Mouse (Mus musculus) forebrain, embryonic 15.5 days (tissue): ENCODE measurements around the gene Setd5. TPM values are rescaled to one million over a fixed set of nuclear protein-coding genes. Genes with fewer than 3 reads are reported as not detected.

ENCODE experiments used
- ATAC-seq: fragments of 200-750 bp; cut with Nextera tagmentation; replicated peaks from 2 replicates; pipeline ENCODE4 v1.8.0; 2017; ENCODE audit warnings: mild to moderate bottlenecking, moderate TSS enrichment, moderate library complexity
- H3K27ac ChIP-seq: fragments of 300-500 bp; sonication (generic); replicated peaks from 2 replicates; pipeline ENCODE4 v1.5.1; 2015; ENCODE audit warnings: mild to moderate bottlenecking, inconsistent platforms
- H3K27me3 ChIP-seq: fragments of 300-500 bp; sonication (generic); 2 replicates; pipeline ENCODE4 v1.6.1; 2015; ENCODE audit warnings: inconsistent platforms
- H3K36me3 ChIP-seq: fragments of 300-500 bp; sonication (generic); 2 replicates; pipeline ENCODE4 v1.6.1; 2015; ENCODE audit warnings: mild to moderate bottlenecking, inconsistent platforms
- H3K4me1 ChIP-seq: fragments of 300-500 bp; sonication (generic); 2 replicates; pipeline ENCODE4 v1.6.1; 2015; ENCODE audit warnings: inconsistent platforms
- H3K4me2 ChIP-seq: fragments of 300-500 bp; sonication (generic); replicated peaks from 2 replicates; pipeline ENCODE4 v1.6.1; 2015; ENCODE audit warnings: mild to moderate bottlenecking, inconsistent platforms
- H3K4me3 ChIP-seq: fragments of 300-500 bp; sonication (generic); 2 replicates; pipeline ENCODE4 v1.5.1; 2015; ENCODE audit warnings: mild to moderate bottlenecking, inconsistent platforms
- H3K9ac ChIP-seq: fragments of 300-500 bp; sonication (generic); replicated peaks from 2 replicates; pipeline ENCODE4 v1.6.1; 2015; ENCODE audit warnings: mild to moderate bottlenecking, inconsistent platforms
- H3K9me3 ChIP-seq: fragments of 300-500 bp; sonication (generic); 2 replicates; pipeline ENCODE4 v1.6.1; 2016; ENCODE audit warnings: inconsistent platforms
- WGBS: fragments of 180-500 bp; shearing (Covaris S2); methylation state at CpG from one replicate; pipeline ENCODE4 v1.1.7; 2015; ENCODE audit warnings: mixed read lengths; 5-methylcytosine and 5-hydroxymethylcytosine counted together
- polyA plus RNA-seq: library from polyadenylated mRNA; unstranded; fragments of >200 nt; fragmentation: Nextera tagmentation; extraction: Ambion mirVana; gene quantifications from 2 replicates; pipeline ENCODE4 v1.2.1, GENCODE M21; 2015

The Setd5 gene
- polyA plus RNA-seq, 1 experiment from 2014 or later = 53.4 TPM

- ATAC-seq = no peak
- H3K4me3 ChIP-seq = no peak overlapping the region
- no peaks in the 10 kb centered on the region for H3K27me3 ChIP-seq
- H3K36me3 ChIP-seq = peaks cover 89% of the 10 kb centered on the region
- no peak overlapping the region for H3K4me2 ChIP-seq
- WGBS = 89% methylated on average over 10 of the region's 10 CpGs
- H3K9ac ChIP-seq = no peak overlapping the region
- H3K9me3 ChIP-seq = no peaks in the 10 kb centered on the region
- peaks cover 5% of the 10 kb centered on the region for H3K4me1 ChIP-seq
- H3K27ac ChIP-seq = no peak overlapping the region
These were observed 13.8 kb upstream of the Setd5 start for GRCm38 (mm10) chr6:113063363-113063762.

GRCm38 (mm10) chr6:113065186-113065585, 12.0 kb upstream of the Setd5 start:
- ATAC-seq = no peak
- peaks cover 5% of the 10 kb centered on the region for H3K4me1 ChIP-seq

GRCm38 (mm10) chr6:113069154-113069553, 8.0 kb upstream of the Setd5 start:
- ATAC-seq = no peak
- Histone ChIP-seq H3K4me2 (no peak overlapping the region), H3K4me1 (peaks cover 12% of the 10 kb centered on the region), H3K36me3 (peaks cover 55% of the 10 kb centered on the region), H3K9me3 (no peaks in the 10 kb centered on the region), H3K27ac (no peak overlapping the region), H3K4me3 (no peak overlapping the region), H3K27me3 (no peaks in the 10 kb centered on the region), H3K9ac (no peak overlapping the region)
- WGBS = 98% methylated on average over 1 of the region's 1 CpGs

More at GRCm38 (mm10) chr6:113065186-113065585, 12.0 kb upstream of the Setd5 start:
- no peaks in the 10 kb centered on the region for H3K9me3 ChIP-seq
- no peak overlapping the region for H3K9ac ChIP-seq
- 90% methylated on average over 3 of the region's 3 CpGs for WGBS
- no peak overlapping the region for H3K4me2 ChIP-seq
- H3K4me3 ChIP-seq = no peak overlapping the region
- H3K27ac ChIP-seq = no peak overlapping the region
- H3K36me3 ChIP-seq = peaks cover 87% of the 10 kb centered on the region
- no peaks in the 10 kb centered on the region for H3K27me3 ChIP-seq

GRCm38 (mm10) chr6:113075261-113075660, 1.9 kb upstream of the Setd5 start:
- Histone ChIP-seq H3K9ac (peak overlapping the region; percentile 60), H3K9me3 (no peaks in the 10 kb centered on the region), H3K4me3 (peak overlapping the region; percentile 67), H3K4me1 (peaks cover 50% of the 10 kb centered on the region), H3K27ac (peak overlapping the region; percentile 100), H3K27me3 (no peaks in the 10 kb centered on the region), H3K36me3 (peaks cover 4% of the 10 kb centered on the region; the same call in 1 of the 2 replicates), H3K4me2 (peak overlapping the region; percentile 65)
- 8% methylated on average over 3 of the region's 3 CpGs for WGBS
- ATAC-seq = no peak

GRCm38 (mm10) chr6:113076012-113076685, 1.0 kb upstream of the Setd5 start:
- Histone ChIP-seq H3K27me3 (no peaks in the 10 kb centered on the region), H3K9me3 (no peaks in the 10 kb centered on the region), H3K4me1 (peaks cover 52% of the 10 kb centered on the region), H3K36me3 (peaks cover 2% of the 10 kb centered on the region; the same call in 1 of the 2 replicates), H3K4me3 (peak overlapping the region; percentile 67), H3K4me2 (peak overlapping the region; percentile 65), H3K27ac (peak overlapping the region; percentile 100), H3K9ac (peak overlapping the region; percentile 60)
- ATAC-seq = peak; percentile 81
- WGBS = under 1% methylated on average over 48 of the region's 55 CpGs

GRCm38 (mm10) chr6:113077569-113078030, 435 bp downstream of the Setd5 start:
- peaks cover 63% of the 10 kb centered on the region for H3K4me1 ChIP-seq
- H3K4me3 ChIP-seq = peak overlapping the region; percentile 67
- WGBS = under 1% methylated on average over 27 of the region's 28 CpGs
- H3K9ac ChIP-seq = peak overlapping the region; percentile 92
- no peaks in the 10 kb centered on the region for H3K27me3 ChIP-seq
- peak overlapping the region; percentile 100 for H3K27ac ChIP-seq
- no peak for ATAC-seq
- no peaks in the 10 kb centered on the region for H3K36me3 ChIP-seq
- no peaks in the 10 kb centered on the region for H3K9me3 ChIP-seq
- peak overlapping the region; percentile 86 for H3K4me2 ChIP-seq

GRCm38 (mm10) chr6:113078031-113078721, 1.0 kb downstream of the Setd5 start:
- Histone ChIP-seq H3K27ac (peak overlapping the region; percentile 100), H3K36me3 (no peaks in the 10 kb centered on the region), H3K9ac (peak overlapping the region; percentile 92), H3K4me3 (peak overlapping the region; percentile 67), H3K9me3 (no peaks in the 10 kb centered on the region), H3K4me2 (peak overlapping the region; percentile 86), H3K27me3 (no peaks in the 10 kb centered on the region), H3K4me1 (peaks cover 64% of the 10 kb centered on the region)
- ATAC-seq = no peak
- under 1% methylated on average over 18 of the region's 18 CpGs for WGBS

- H3K4me1 ChIP-seq = peaks cover 66% of the 10 kb centered on the region
- ATAC-seq = no peak
- H3K9me3 ChIP-seq = no peaks in the 10 kb centered on the region
- H3K4me2 ChIP-seq = peak overlapping the region; percentile 86
- peak overlapping the region; percentile 67 for H3K4me3 ChIP-seq
- under 1% methylated on average over 3 of the region's 3 CpGs for WGBS
- H3K9ac ChIP-seq = peak overlapping the region; percentile 51
- no peaks in the 10 kb centered on the region for H3K27me3 ChIP-seq
- no peaks in the 10 kb centered on the region for H3K36me3 ChIP-seq
- peak overlapping the region; percentile 72 for H3K27ac ChIP-seq
These were observed 2.3 kb downstream of the Setd5 start for GRCm38 (mm10) chr6:113079492-113079891.

GRCm38 (mm10) chr6:113082229-113082628, 5.1 kb downstream of the Setd5 start:
- ATAC-seq = no peak
- H3K9ac ChIP-seq = peak overlapping the region; percentile 24
- 11% methylated on average over 6 of the region's 6 CpGs for WGBS
- peak overlapping the region; percentile 75 for H3K27ac ChIP-seq
- peak overlapping the region; percentile 29 for H3K4me2 ChIP-seq
- H3K4me3 ChIP-seq = peak overlapping the region; percentile 8
- H3K27me3 ChIP-seq = no peaks in the 10 kb centered on the region
- no peaks in the 10 kb centered on the region for H3K9me3 ChIP-seq
- peaks cover 55% of the 10 kb centered on the region for H3K4me1 ChIP-seq
- H3K36me3 ChIP-seq = no peaks in the 10 kb centered on the region

GRCm38 (mm10) chr6:113084590-113084989, 7.4 kb downstream of the Setd5 start:
- no peaks in the 10 kb centered on the region for H3K27me3 ChIP-seq
- no peaks in the 10 kb centered on the region for H3K9me3 ChIP-seq
- H3K4me1 ChIP-seq = peaks cover 38% of the 10 kb centered on the region
- ATAC-seq = no peak
- 60% methylated on average over 4 of the region's 4 CpGs for WGBS
- 0 out of 2 replicates have a peak overlapping the region, but pooled peaks have one; percentile 6 for H3K27ac ChIP-seq
- no peak overlapping the region for H3K4me2 ChIP-seq
- H3K4me3 ChIP-seq = no peak overlapping the region
- no peaks in the 10 kb centered on the region for H3K36me3 ChIP-seq
- H3K9ac ChIP-seq = no peak overlapping the region

- H3K4me2 ChIP-seq = no peak overlapping the region
- H3K27me3 ChIP-seq = no peaks in the 10 kb centered on the region
- H3K9me3 ChIP-seq = no peaks in the 10 kb centered on the region
- H3K27ac ChIP-seq = no peak overlapping the region
- no peak overlapping the region for H3K9ac ChIP-seq
- ATAC-seq = no peak
- WGBS = 73% methylated on average over 3 of the region's 3 CpGs
- no peak overlapping the region for H3K4me3 ChIP-seq
- H3K4me1 ChIP-seq = no peaks in the 10 kb centered on the region
- H3K36me3 ChIP-seq = no peaks in the 10 kb centered on the region
These were observed 16.0 kb downstream of the Setd5 start for GRCm38 (mm10) chr6:113093206-113093605.

GRCm38 (mm10) chr6:113095547-113095946, 18.4 kb downstream of the Setd5 start:
- no peak for ATAC-seq
- WGBS = 100% methylated on average over 1 of the region's 1 CpGs

More at GRCm38 (mm10) chr6:113095547-113095946, 18.4 kb downstream of the Setd5 start:
- Histone ChIP-seq H3K4me3 (no peak overlapping the region), H3K36me3 (no peaks in the 10 kb centered on the region), H3K27ac (no peak overlapping the region), H3K4me1 (peaks cover 18% of the 10 kb centered on the region), H3K9ac (no peak overlapping the region), H3K4me2 (no peak overlapping the region), H3K27me3 (no peaks in the 10 kb centered on the region), H3K9me3 (no peaks in the 10 kb centered on the region)
